Mouse (Mus musculus): ENCODE measurements at regions not wholly inside any gene's neighbourhood (a gene's known extent, or its start where the extent isn't known, plus 50 kb on each side); places are given as distances from the start of the nearest gene placed in this dataset.
A peak's percentile ranks its signal among the peaks of the same experiment; 100 is the strongest.

DNA sequence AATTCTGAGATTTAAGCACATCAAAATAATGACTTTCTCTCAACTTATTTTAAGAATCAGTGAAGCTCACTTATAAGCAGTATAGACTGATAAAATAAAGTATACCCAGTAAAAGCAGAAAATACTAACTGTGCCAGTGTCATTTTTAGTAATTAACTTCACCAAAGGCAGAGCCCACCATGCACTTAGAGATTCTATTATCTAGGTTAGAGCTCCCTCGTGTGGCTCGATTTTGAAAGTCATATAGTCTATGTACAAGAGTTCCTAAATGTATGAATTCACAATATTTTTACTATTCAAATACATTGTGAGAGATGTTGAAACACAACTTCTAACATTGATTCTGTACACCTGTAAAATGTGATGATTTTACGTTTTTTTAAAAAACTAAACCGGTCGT, 589.3 kb downstream of the Kcnj3 start:
- peak; percentile 3 for DNase-seq

DNA sequence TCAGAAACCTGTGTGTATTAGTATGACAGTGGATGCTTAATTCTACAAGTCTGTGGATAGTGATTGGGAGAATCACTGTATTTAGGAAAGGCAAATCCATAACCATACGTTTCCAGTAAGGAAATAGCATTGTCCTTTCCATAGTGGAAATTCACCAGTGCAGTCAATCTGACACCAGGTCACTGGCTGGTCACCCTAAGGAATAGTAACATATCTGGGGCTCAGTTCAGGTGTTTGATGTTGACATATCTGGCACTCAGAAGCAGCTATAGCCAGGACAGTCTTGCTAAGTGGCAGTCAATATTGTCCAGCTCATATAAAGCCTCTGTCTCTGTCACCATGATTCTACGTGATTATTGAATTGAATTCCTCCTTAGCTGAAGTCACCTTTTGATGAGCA, 593.2 kb downstream of the Kcnj3 start:
- DNase-seq = no peak

Measured in lung, postnatal 14 days (tissue).